Mouse (Mus musculus) left cerebral cortex, adult 18-20 months (tissue): ENCODE measurements around the gene Bnc2. TPM values are rescaled to one million over a fixed set of nuclear protein-coding genes. Genes with fewer than 3 reads are reported as not detected.

Experiments
- DNase-seq, 2 experiments: peaks; one replicate each; pipeline ENCODE4 v3.0.0; 2021 to 2022; ENCODE audit warnings: low spot score in 2 of 2, mixed read lengths in 1 of 2
- total RNA-seq, 2 experiments: library from RNA; stranded (reverse); gene quantifications; 2 replicates each; pipeline ENCODE4 v1.2.3; 2021

Bnc2 gene
- total RNA-seq, 2 experiments from 2014 or later, result 3.0 to 3.1 TPM

DNA sequence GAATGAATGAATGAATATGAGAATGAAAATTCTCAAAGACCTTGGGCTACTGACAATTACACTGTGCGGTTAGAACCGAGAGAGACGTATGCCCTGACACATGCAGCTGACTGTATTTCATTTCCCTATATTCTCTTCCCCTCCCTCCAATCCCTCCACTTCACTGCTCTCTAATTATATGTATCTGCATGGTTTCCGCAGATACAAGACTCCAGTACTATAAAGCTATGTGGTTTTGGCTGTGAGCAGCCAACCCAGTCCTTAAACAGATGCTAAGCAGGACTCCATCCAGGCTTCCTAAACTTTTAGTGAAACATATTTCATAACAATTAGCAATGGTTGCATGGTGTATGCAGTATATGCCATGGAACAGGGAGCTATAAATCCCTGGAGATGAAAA, 344.6 kb downstream of the Bnc2 start:
- no peak for DNase-seq

DNA sequence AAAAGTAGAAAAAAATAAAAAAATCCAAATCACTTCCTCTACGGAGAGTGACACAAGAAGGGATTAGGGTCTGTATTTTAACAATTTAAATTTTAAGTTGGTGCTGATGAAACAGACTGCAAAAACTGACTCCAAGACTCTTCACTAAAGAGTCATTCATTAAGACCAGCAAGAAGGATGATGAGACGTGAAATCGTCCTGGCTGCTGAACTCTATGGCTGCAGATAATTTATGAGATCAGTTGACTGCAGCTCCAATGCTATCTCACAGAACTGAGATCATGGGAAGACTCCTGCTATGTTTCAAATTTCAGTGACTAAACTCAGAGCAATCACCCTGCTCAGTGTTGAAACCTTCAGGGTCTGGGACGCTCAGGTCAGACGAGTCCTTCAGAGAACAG, 345.4 kb downstream of the Bnc2 start:
- no peak for DNase-seq

DNA sequence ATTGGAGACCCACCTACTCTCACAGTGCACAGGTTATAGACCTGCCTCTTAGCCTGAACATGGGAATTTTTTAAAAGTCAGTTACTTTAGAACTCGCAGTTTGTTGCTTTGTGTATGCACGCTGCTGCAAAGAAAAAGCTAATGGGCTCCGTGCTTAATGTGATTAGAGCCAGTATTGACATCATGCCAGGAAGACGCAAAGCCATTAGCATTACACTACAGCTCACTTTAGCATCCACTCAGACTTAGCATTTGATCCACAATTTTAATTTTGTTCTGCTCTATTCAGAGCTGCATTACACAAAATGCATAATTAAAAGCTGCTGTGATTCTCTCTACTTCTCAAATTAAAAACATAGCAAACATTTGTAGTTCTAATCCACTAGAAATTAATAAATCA, 350.7 kb downstream of the Bnc2 start:
- DNase-seq, result no peak

DNA sequence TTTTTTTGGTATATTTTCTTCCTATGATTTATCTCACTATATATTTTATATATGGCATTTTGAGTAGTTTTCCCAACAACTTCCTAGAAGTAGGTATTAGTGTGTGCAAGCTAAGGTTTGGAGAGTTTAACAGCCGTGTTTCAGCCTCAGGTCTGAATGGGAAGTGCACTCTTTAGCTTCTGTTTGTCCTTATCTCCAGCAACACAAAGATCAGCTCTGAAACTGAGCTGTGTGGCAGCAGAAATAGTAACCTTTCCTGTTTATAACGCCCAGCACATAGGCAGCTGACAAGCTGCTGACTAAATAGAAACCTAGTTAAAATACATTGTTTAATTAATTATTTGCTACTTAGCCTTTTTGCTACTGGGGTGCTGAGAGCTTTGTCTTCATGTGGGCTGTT, 353.5 kb downstream of the Bnc2 start:
- DNase-seq, result no peak

DNA sequence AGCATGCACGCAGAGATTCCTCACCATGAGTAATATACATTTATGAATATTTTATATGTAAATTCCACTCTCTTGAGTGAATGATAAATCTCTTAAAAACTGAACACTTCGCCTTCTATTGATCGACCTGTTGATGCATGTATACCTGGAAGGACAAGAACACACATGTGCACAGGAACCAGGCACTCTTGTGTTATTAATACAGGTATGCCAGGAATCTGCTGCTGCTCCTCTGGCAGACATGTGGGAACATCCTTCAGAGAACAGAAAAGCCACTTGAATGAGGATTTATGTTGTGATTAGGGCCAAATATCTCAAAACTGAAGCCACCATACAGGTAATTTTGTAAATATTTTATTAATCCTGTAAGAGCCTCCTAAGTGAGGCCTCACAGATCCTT, 357.7 kb downstream of the Bnc2 start:
- DNase-seq, result no peak

DNA sequence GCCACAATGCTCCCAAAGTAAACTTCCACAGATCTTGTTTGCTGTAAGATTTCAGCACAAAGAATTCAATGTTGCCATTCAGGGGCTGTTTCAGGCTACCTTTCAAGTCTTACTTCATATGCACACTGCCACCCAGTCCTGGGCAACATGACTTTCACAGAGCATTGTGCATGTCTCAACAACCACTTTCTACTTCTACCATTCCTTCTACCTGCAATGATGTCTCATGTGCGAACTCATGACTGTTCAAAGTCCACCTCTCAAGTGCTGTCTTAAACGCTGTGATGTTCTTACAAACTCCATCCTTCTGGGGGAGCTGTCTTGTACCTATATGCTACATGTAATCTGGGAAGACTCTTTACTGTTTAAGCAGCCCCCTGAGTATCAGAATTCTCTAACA, 363.7 kb downstream of the Bnc2 start:
- DNase-seq, result no peak

DNA sequence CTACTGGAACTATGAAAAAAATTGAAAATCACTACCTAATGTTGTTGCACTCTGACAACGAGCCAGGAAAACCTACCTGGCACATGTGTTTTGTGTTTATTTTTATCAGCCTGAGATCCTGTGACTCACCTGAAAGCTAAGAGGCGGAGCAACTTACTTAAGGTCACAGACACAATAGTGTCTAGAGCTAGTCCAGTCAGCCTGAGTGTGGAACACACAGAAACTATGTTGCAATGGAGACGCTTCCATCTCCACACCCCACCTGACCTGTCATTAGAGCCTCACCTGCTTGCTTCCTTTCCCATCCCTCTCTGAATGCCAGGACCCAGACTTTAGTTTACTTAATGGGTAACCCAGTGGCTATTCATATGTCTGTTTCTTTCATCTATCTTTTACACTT, 364.2 kb downstream of the Bnc2 start:
- DNase-seq, result no peak

DNA sequence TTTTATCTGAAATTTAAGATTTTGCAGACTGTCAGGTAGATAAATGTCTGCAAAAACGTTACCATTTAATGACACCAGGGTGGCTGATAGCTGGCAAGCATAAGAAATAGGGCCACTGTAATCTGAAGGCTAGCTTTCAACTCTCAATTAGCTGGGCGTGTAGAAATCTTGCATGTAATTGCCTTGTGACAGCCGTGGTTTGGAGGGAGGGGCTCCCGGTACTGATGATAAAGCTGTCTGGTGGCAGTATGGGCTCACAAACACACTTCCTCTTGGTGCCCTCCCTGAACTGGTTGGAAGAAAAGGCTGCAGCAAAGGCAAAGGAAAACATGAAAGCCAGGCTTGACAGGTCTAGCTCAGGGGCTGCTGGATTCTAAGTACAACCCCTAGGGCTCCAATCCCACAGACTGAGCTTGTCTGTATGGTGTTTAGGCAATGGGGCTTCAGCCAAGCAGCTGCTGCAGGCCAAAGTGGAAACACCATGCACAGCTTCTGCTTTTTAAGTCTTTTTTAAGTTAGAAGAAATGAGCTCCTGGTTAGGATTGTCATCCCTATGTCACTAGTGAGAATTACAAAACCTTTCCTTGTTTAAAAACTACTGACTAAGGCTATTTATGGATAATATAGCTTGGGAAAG, 366.7 kb downstream of the Bnc2 start:
- DNase-seq, result no peak

DNA sequence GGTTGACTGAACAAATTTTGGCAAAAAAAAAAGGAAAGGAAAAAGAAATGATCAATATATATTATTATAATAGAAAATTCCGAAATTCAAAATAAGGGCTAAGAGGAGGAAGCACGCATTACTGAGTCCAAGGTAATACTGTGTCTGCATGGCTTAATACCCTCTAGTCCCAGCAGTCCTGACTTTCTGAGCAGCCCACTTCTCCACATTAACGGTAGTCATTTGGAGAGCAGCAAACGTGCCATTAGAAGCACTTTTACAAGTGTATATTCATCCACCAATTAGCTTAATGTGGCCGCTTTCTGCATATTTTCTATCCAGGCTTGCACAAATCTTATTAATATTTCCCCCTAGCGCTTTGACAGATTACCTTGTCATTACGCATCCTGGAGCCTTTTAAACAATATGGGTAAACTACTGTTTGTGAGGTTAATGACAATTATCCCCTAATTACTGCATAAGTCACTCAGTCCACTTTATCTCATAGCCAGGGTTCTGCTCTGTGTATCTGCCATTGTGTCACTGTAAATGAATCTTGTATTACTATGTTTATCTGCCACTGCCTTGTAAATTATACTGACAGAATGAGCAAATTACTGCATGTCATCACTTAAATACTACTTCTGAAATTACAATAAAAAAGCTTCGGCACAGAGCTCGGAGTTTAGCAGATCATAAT, 368.0 kb downstream of the Bnc2 start:
- DNase-seq, result no peak

DNA sequence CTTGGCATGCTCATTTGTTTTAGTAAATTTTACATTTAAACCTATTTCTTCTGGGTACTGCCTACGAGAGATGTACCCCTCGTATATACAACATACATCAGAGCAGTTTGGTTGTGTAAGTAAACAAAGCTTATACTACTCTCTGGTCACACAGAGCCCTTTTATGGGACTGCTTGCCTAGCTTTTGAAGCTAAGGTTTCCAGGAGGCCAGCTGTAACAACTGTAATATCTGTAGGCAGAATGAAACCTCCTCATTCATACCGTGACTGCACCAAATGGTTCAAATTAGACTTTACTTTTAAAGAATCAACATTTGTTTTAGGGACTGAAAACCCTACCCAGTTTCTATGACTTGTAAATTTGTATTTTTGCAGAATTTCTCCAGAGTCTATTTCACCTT, 372.1 kb downstream of the Bnc2 start:
- DNase-seq, result no peak

DNA sequence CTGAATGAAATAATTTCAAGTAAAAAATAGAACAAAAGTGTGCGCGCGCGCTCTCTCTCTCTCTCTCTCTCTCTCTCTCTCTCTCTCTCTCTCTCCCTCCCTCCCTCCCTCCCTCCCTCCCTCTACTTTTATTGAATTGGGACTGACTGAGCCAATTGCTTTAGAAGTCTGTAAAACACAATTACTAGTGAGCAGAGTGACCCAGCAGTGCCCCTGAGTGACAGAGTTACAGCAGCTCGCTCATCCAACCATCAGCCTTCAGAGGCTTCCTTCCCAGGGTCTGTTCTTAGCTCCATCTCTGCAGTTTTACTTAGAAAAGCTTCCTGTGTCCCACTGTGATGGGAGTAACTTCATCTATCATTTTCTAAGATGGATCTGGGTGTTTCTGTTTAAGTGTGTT, 389.9 kb downstream of the Bnc2 start:
- DNase-seq, result no peak

DNA sequence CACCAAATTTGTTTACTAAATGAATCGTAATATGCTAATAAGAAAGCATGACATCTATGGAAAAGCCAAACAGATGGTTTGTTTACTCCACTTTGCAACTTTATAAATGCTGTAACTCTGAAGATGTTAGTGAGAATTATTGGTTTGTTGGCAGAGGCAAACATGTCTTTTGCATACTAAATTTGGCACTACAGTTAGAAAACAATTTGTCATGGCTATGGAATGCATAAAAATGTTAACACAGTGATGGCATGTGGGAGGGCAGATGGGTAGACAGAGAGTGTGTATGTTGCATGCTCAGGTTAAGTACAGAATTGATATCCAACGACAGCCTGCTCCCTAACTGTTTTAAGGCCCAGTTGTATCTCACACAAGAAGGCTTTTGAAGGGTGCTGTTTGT, 392.4 kb downstream of the Bnc2 start:
- no peak for DNase-seq

DNA sequence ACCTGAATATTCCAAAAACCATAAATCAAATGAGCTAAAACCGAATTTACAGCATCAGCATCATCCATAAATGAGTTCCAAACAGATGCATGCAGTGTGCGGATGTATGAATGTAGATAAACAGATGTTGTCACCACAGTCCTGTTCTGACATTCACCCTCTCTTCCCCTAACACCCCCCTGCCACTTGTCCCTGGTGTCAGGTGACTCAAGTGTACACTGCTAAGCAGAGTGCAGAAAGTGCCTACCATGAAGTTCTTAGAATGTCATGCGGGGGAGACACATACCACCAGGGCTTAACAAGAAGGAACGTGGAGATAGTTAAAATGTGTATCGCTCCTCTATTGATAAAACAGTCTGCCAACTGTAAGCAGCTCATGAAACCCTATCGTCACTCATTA, 396.9 kb downstream of the Bnc2 start:
- DNase-seq, result no peak

DNA sequence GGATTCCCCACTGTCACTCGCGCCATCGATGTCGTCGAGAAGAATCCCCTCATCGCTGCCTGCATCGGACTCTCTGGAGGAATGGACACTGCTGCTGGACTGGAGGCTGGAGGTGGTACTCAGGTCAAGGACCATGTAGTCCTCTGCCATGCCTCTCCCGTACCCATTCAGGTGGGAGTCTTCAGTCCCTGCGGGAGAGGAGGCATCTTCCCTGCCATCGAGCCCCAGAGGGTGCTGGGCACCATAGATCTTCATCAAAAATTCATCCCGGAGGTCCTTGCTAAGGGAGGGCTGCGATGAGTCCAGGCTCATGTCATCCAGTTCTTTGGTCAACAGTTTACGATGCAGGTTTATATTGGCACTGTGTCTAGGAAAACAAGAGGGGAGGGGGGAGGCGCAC, 399.0 kb downstream of the Bnc2 start:
- no peak for DNase-seq

DNA sequence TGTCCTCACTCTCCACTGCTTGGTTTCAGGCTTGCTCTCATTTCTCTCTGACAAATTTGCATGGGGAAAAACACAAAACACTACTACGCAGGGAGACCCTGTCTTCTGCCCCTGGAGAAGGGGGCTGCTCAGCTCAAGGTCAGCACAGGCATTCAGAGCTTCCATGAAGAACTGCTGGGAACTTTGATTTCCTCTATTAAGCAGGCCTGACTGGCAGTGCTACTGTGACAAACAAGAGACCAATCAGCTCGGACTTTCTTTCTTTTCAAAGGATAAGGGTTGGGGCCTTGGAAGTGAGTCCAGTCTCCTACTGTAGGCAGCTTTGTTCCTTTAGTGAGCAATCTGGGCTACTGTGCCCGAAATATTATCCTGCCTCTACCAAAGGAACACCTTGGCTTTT, 400.9 kb downstream of the Bnc2 start:
- DNase-seq, result no peak

DNA sequence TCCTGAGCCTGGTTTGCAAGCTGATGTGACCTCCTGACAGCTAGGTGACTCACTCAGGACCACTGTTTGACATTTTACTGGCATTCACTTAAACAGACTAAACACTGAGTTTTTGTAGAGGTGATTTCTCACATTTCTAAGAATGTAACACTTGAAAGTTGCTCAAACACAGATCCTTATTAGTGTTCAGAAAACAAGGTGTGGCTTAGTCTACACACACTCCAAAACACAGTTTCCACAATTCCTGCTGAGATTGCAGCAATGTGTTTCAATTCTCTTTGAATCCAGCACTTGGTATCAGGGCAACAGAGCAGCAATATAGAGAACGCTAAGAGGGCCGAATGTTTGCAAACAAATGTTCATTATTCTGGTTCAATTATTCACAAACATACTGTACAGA, 402.2 kb downstream of the Bnc2 start:
- no peak for DNase-seq

DNA sequence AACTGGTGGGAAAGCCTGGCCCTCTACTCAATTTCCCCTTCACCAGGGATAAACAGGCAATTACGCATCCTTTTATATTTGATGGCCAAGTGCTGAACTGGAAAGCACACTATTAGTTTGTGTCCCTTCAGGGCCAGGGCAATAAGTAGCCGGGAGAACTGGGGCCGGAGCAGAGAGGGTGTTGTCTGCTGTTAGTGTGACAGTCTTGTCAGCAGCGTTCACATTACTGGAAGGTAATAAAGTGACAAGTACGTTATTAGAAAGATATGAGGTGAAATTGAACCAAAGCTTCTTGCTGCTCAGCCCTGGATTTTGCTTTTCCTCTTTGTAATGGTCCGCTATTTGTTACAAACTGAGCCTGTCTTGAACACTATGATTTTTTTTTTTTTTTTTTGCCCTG, 405.2 kb downstream of the Bnc2 start:
- DNase-seq, result no peak

DNA sequence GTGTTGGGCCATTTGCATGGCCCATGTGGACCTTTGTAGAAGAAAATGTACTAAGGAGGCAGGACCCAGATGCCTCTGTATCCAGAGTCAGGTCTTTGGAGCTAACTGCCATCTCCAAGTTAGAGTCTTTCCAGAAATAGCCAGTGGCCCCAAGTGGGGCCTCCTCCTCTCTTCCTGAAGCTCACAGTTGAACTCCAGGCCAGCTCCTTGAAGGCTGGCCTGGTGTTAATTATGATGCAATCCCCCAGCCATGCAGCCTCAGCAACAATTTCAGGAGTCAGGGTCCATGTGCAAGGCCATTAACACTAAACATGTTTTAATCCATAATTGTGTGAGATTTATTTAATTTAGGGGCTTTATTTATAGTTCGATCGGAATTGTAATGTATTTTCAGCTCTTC, 427.7 kb downstream of the Bnc2 start:
- no peak for DNase-seq

DNA sequence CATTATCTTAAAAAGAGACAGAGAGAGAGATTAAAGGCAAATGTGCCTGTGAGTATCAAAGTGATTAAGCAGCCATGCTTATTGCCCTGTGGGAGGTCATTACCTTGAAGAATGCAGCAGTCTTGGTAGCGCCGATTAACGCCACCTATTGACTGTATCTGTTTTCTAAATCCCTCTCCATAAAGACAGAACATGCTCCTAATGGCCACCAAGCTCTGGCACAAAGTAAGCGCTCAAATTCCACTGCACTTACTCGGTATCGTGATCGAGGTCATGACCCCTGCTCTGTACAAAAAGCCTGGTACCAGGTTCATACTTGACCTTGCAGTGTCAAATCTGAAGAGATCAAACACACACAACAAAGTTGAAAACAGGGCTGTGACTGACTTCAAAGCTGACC, 442.7 kb downstream of the Bnc2 start:
- DNase-seq, result no peak

DNA sequence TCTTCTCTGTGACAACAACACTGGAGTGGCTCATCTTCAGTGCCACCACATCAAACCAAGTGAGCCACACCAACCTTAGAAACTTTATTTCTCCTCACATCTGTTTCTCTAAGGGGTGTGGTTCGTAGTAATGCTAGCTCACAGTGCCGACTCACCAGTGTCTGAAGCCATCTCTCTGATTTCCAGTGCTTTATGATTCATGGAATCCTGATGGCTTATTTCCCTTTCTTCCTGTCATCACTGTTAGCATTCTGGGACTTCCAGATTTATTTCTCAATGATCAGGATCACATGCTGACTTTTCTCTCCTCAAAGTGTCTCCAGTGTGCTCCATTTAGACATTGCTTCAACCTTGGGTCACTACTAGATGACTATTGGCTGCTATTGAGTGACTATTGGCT, 443.8 kb downstream of the Bnc2 start:
- no peak for DNase-seq

DNA sequence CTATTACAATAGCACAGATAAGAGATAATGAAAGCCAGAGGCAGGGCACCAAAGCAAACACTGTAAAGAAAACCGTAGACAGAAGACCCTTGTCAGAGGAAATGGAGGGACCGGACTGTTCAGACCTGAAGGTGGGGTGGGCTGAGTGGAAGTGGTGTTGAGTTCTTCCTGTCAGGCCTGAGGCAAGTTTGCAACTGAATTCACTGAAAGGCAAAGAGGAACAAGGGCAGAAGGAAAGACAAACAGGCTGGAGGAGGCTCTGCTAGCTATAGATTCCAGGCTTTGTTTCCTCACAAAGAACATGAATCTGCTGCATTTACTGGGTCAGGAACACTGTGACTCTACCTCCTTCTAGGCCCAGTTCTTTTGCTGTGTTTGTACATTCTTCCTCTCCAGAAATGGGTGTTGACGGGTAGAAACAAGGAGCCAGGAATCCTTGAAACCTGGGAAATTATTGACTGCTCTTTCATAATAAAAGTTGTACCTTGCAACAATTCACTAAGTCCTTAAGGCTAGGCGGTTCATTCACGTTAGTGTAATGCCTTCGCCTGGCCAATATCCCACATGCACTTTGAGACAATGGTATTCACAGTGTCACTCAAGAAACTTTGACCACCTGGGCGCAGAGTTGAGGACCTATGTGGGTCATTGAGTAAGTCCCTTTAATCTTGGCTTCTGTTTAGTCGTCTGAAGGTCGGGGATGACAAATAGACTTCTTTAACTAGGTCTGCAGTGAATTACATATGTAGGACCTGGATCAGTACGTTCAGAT, 445.7 kb downstream of the Bnc2 start:
- DNase-seq, result no peak

DNA sequence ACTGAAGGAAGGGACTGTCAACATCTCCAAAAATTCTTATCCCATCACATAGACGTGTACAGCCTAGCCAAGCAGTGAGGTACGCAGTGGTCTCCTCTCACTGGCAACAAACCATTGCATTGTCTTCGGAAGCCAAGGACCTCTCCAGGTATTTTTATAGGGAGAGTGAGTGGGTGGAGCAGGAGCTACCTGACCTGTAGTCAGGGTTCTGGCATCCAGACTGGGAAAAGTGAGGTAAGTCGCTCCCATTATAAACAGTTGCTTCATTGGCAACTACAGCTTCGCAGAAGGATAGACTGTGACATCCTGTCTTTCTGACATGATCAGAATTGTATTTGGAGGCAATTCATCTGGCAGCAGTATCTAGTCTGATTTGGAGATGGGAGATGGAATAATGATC, 446.5 kb downstream of the Bnc2 start:
- no peak for DNase-seq
